Mouse (Mus musculus): ENCODE measurements around the gene Scg3. TPM values are rescaled to one million over a fixed set of nuclear protein-coding genes. Genes with fewer than 3 reads are reported as not detected.
"Not testable (repeated sequence)": the region's sequence is repeated elsewhere in the genome, so short reads cannot be mapped to it uniquely, and the experiment has no call there.

The Scg3 gene
- polyA plus RNA-seq, 1 experiment from 2014 or later, result 0.78 TPM

- under 1% methylated on average over 66 of the region's 94 CpGs for WGBS
- peak; percentile 80 for ATAC-seq (ENCODE audit: insufficient number of reproducible peaks, insufficient read depth, low FRiP score, low TSS enrichment, low read depth)
These were observed 58.1 kb downstream of the Scg3 start, which contains the start of gene Lysmd2 for GRCm38 (mm10) chr9:75625556-75626307. Gene Lysmd2, plus strand, starts transcription at chr9:75625741.

GRCm38 (mm10) chr9:75624983-75625555 lies 58.8 kb downstream of the Scg3 start:
- Histone ChIP-seq H3K4me2 (peak overlapping the region; percentile 76), H3K36me3 (no peaks in the 10 kb centered on the region), H3K4me3 (replicated peaks) (peak overlapping the region; percentile 79), H3K9me3 (0 out of 2 replicates have a peak, but pooled peaks cover 3% of the 10 kb centered on the region), H3K27ac (peak overlapping the region; percentile 91), H3K4me1 (replicated peaks) (peaks cover 6% of the 10 kb centered on the region), H3K27me3 (peaks cover 7% of the 10 kb centered on the region), H3K9ac (replicated peaks) (peak overlapping the region; percentile 91)
- peak; percentile 70 for ATAC-seq (ENCODE audit: insufficient number of reproducible peaks, insufficient read depth, low FRiP score, low TSS enrichment, low read depth)
- WGBS, result 14% methylated on average over 17 of the region's 18 CpGs

More at GRCm38 (mm10) chr9:75625556-75626307, 58.1 kb downstream of the Scg3 start, which contains the start of gene Lysmd2:
- Histone ChIP-seq H3K27ac (peak within 1 kb of the TSS; percentile 91), H3K4me2 (peak within 1 kb of the TSS; percentile 76), H3K4me1 (replicated peaks) (peaks cover 6% of the 10 kb centered on the region), H3K9ac (replicated peaks) (peak within 1 kb of the TSS; percentile 91), H3K36me3 (no peaks in the 10 kb centered on the region), H3K4me3 (replicated peaks) (peak within 1 kb of the TSS; percentile 79), H3K27me3 (peaks cover 7% of the 10 kb centered on the region), H3K9me3 (no peaks in the 10 kb centered on the region)

GRCm38 (mm10) chr9:75621428-75621827 lies 62.4 kb downstream of the Scg3 start:
- no peak for ATAC-seq (ENCODE audit: insufficient number of reproducible peaks, insufficient read depth, low FRiP score, low TSS enrichment, low read depth)
- Histone ChIP-seq H3K27me3 (peaks cover 7% of the 10 kb centered on the region), H3K36me3 (no peaks in the 10 kb centered on the region), H3K9me3 (0 out of 2 replicates have a peak, but pooled peaks cover 3% of the 10 kb centered on the region), H3K9ac (replicated peaks) (no peak overlapping the region), H3K4me2 (no peak overlapping the region), H3K4me3 (replicated peaks) (no peak overlapping the region), H3K4me1 (replicated peaks) (peaks cover 14% of the 10 kb centered on the region), H3K27ac (no peak overlapping the region)
- 85% methylated on average over 3 of the region's 3 CpGs for WGBS

- not testable (repeated sequence) for ATAC-seq (ENCODE audit: insufficient number of reproducible peaks, insufficient read depth, low FRiP score, low TSS enrichment, low read depth); H3K9me3 ChIP-seq; H3K27ac ChIP-seq; H3K4me1 ChIP-seq (replicated peaks); H3K4me3 ChIP-seq (replicated peaks); H3K27me3 ChIP-seq; H3K4me2 ChIP-seq; H3K36me3 ChIP-seq; H3K9ac ChIP-seq (replicated peaks)
- 86% methylated on average over 2 of the region's 2 CpGs for WGBS
These were observed 64.1 kb downstream of the Scg3 start for GRCm38 (mm10) chr9:75619761-75620160.

- H3K27ac ChIP-seq, result no peak overlapping the region
These were observed 64.9 kb downstream of the Scg3 start for GRCm38 (mm10) chr9:75618836-75619400.

GRCm38 (mm10) chr9:75616560-75616959 lies 67.3 kb downstream of the Scg3 start:
- ATAC-seq (ENCODE audit: insufficient number of reproducible peaks, insufficient read depth, low FRiP score, low TSS enrichment, low read depth), result no peak
- 66% methylated on average over 3 of the region's 3 CpGs for WGBS

More at GRCm38 (mm10) chr9:75618836-75619400, 64.9 kb downstream of the Scg3 start:
- 57% methylated on average over 6 of the region's 6 CpGs for WGBS
- peaks cover 8% of the 10 kb centered on the region for H3K4me1 ChIP-seq (replicated peaks)
- no peak overlapping the region for H3K4me3 ChIP-seq (replicated peaks)
- peak; percentile 79 for ATAC-seq (ENCODE audit: insufficient number of reproducible peaks, insufficient read depth, low FRiP score, low TSS enrichment, low read depth)
- no peak overlapping the region for H3K4me2 ChIP-seq
- 0 out of 2 replicates have a peak, but pooled peaks cover 3% of the 10 kb centered on the region for H3K9me3 ChIP-seq
- H3K27me3 ChIP-seq, result peaks cover 2% of the 10 kb centered on the region; the same call in 1 of the 2 replicates
- no peaks in the 10 kb centered on the region for H3K36me3 ChIP-seq
- H3K9ac ChIP-seq (replicated peaks), result no peak overlapping the region

GRCm38 (mm10) chr9:75610571-75611493 lies 73.0 kb downstream of the Scg3 start, which contains the start of gene Tmod2:
Gene Tmod2, minus strand, starts transcription at chr9:75611325.
- Histone ChIP-seq H3K36me3 (no peaks in the 10 kb centered on the region), H3K9ac (replicated peaks) (peak within 1 kb of the TSS; percentile 81), H3K4me2 (peak within 1 kb of the TSS; percentile 84), H3K4me3 (replicated peaks) (peak within 1 kb of the TSS; percentile 82), H3K27ac (peak within 1 kb of the TSS; percentile 41; the same call in 1 of the 2 replicates), H3K9me3 (no peaks in the 10 kb centered on the region), H3K27me3 (peaks cover 3% of the 10 kb centered on the region; the same call in 1 of the 2 replicates), H3K4me1 (replicated peaks) (peaks cover 3% of the 10 kb centered on the region; the same call in 1 of the 2 replicates)
- peak; percentile 91 for ATAC-seq (ENCODE audit: insufficient number of reproducible peaks, insufficient read depth, low FRiP score, low TSS enrichment, low read depth)
- WGBS, result under 1% methylated on average over 72 of the region's 74 CpGs

More at GRCm38 (mm10) chr9:75616560-75616959, 67.3 kb downstream of the Scg3 start:
- H3K27me3 ChIP-seq, result no peaks in the 10 kb centered on the region
- H3K4me2 ChIP-seq, result no peak overlapping the region
- no peak overlapping the region for H3K9ac ChIP-seq (replicated peaks)
- peaks cover 8% of the 10 kb centered on the region for H3K4me1 ChIP-seq (replicated peaks)
- no peak overlapping the region for H3K4me3 ChIP-seq (replicated peaks)
- H3K27ac ChIP-seq, result no peak overlapping the region
- 0 out of 2 replicates have a peak, but pooled peaks cover 3% of the 10 kb centered on the region for H3K9me3 ChIP-seq
- H3K36me3 ChIP-seq, result no peaks in the 10 kb centered on the region

GRCm38 (mm10) chr9:75609965-75610364 lies 73.9 kb downstream of the Scg3 start:
- Histone ChIP-seq H3K4me3 (replicated peaks) (peak overlapping the region; percentile 82), H3K9me3 (no peaks in the 10 kb centered on the region), H3K9ac (replicated peaks) (peak overlapping the region; percentile 18; the same call in 1 of the 2 replicates), H3K4me2 (peak overlapping the region; percentile 84), H3K27me3 (peaks cover 3% of the 10 kb centered on the region; the same call in 1 of the 2 replicates), H3K4me1 (replicated peaks) (peaks cover 3% of the 10 kb centered on the region; the same call in 1 of the 2 replicates), H3K36me3 (no peaks in the 10 kb centered on the region), H3K27ac (no peak overlapping the region)
- WGBS, result 20% methylated on average over 16 of the region's 16 CpGs
- no peak for ATAC-seq (ENCODE audit: insufficient number of reproducible peaks, insufficient read depth, low FRiP score, low TSS enrichment, low read depth)

- no peak overlapping the region for H3K27ac ChIP-seq
- 61% methylated on average over 1 of the region's 1 CpGs for WGBS
- no peaks in the 10 kb centered on the region; the same call in 1 of the 2 replicates for H3K9me3 ChIP-seq
- H3K36me3 ChIP-seq, result no peaks in the 10 kb centered on the region
- H3K27me3 ChIP-seq, result peaks cover 3% of the 10 kb centered on the region; the same call in 1 of the 2 replicates
- no peak for ATAC-seq (ENCODE audit: insufficient number of reproducible peaks, insufficient read depth, low FRiP score, low TSS enrichment, low read depth)
- H3K4me3 ChIP-seq (replicated peaks), result no peak overlapping the region
- H3K4me1 ChIP-seq (replicated peaks), result peaks cover 3% of the 10 kb centered on the region; the same call in 1 of the 2 replicates
- H3K9ac ChIP-seq (replicated peaks), result no peak overlapping the region
- peak overlapping the region; percentile 84; the same call in 1 of the 2 replicates for H3K4me2 ChIP-seq
These were observed 74.4 kb downstream of the Scg3 start for GRCm38 (mm10) chr9:75609505-75609904.

- Histone ChIP-seq H3K4me2 (no peak overlapping the region), H3K36me3 (no peaks in the 10 kb centered on the region), H3K27ac (no peak overlapping the region), H3K9ac (replicated peaks) (no peak overlapping the region), H3K4me1 (replicated peaks) (peaks cover 3% of the 10 kb centered on the region; the same call in 1 of the 2 replicates), H3K9me3 (no peaks in the 10 kb centered on the region; the same call in 1 of the 2 replicates), H3K27me3 (peaks cover 3% of the 10 kb centered on the region; the same call in 1 of the 2 replicates), H3K4me3 (replicated peaks) (no peak overlapping the region)
- WGBS, result 94% methylated on average over 4 of the region's 4 CpGs
- no peak for ATAC-seq (ENCODE audit: insufficient number of reproducible peaks, insufficient read depth, low FRiP score, low TSS enrichment, low read depth)
These were observed 76.4 kb downstream of the Scg3 start for GRCm38 (mm10) chr9:75607496-75607895.

Data from limb, embryonic 12.5 days (tissue).